10 mouse cellular contexts compared by ENCODE assay signal in genomic region chr10:110242128-110242561, GRCm38 (mm10).
DNase-seq lines count a peak whose midpoint lies in the region; ATAC-seq and TF ChIP-seq lines count a peak whose summit lies in the region.
"Had no signal": no experiment of that assay in that cellular context is flagged by ENCODE, and none has a peak within 500 bp of the region (broad histone marks: within the 10 kb centered on the region; RNA-seq: fewer than 3 reads in every experiment).

No protein-coding gene starts in this region.

- no peaks in the 10 kb centered on the region for H3K9me3 ChIP-seq in hindbrain, embryonic 10.5 days
- no peaks in the 10 kb centered on the region for H3K9me3 ChIP-seq in midbrain, embryonic 14.5 days (ENCODE audit: control insufficient read depth, low read length)
- H3K9me3 ChIP-seq in liver, embryonic 12.5 days (replicated peaks) = no peaks in the 10 kb centered on the region
- H3K9me3 ChIP-seq: liver, embryonic 13.5 days had no signal

- WGBS in hindbrain, embryonic 10.5 days = 50% methylated on average over 3 of the region's 3 CpGs
- 29% methylated on average over 3 of the region's 3 CpGs for WGBS in midbrain, embryonic 14.5 days
- WGBS in liver, embryonic 12.5 days (ENCODE audit: insufficient replicate concordance) = 75% methylated on average over 3 of the region's 3 CpGs
- WGBS in kidney, adult 2 months = 86% methylated on average over 3 of the region's 3 CpGs

- H3K36me3 ChIP-seq in hindbrain, embryonic 10.5 days = no peaks in the 10 kb centered on the region
- H3K36me3 ChIP-seq in midbrain, embryonic 14.5 days (ENCODE audit: control insufficient read depth, insufficient read depth, low read length) = no peaks in the 10 kb centered on the region
- H3K36me3 ChIP-seq in liver, embryonic 12.5 days = no peaks in the 10 kb centered on the region
- H3K36me3 ChIP-seq in kidney, adult 2 months (ENCODE audit: control insufficient read depth, insufficient read depth, low read length) = no peaks in the 10 kb centered on the region
- H3K36me3 ChIP-seq: liver, embryonic 13.5 days had no signal

- H3K27ac ChIP-seq in hindbrain, embryonic 10.5 days = no peak overlapping the region
- peak overlapping the region; percentile 61 for H3K27ac ChIP-seq in midbrain, embryonic 14.5 days (replicated peaks; ENCODE audit: low read depth, low read length)
- H3K27ac ChIP-seq in liver, embryonic 12.5 days = no peak overlapping the region
- H3K27ac ChIP-seq in kidney, adult 2 months (ENCODE audit: insufficient read depth, low read depth, low read length) = no peak overlapping the region
- H3K27ac ChIP-seq: liver, embryonic 13.5 days had no signal

- H3K4me3 ChIP-seq in hindbrain, embryonic 10.5 days = no peak overlapping the region
- no peak overlapping the region for H3K4me3 ChIP-seq in midbrain, embryonic 14.5 days (replicated peaks; ENCODE audit: low read depth, low read length)
- no peak overlapping the region for H3K4me3 ChIP-seq in liver, embryonic 12.5 days
- no peak overlapping the region for H3K4me3 ChIP-seq in kidney, adult 2 months (ENCODE audit: insufficient read depth, low read depth, low read length)
- H3K4me3 ChIP-seq: liver, embryonic 13.5 days had no signal

- no peak for TF ChIP-seq CTCF in kidney, adult 2 months (conservative IDR thresholded peaks at IDR 0.05; ENCODE audit: insufficient read depth, insufficient read length, low read depth, low read length)

- H3K27me3 ChIP-seq in hindbrain, embryonic 10.5 days (ENCODE audit: insufficient read depth, poor library complexity, severe bottlenecking) = peaks cover 18% of the 10 kb centered on the region; the same call in 1 of the 2 replicates
- no peaks in the 10 kb centered on the region for H3K27me3 ChIP-seq in midbrain, embryonic 14.5 days (ENCODE audit: control insufficient read depth, insufficient read depth, low read length)
- H3K27me3 ChIP-seq in liver, embryonic 12.5 days (replicated peaks) = no peaks in the 10 kb centered on the region
- no peaks in the 10 kb centered on the region for H3K27me3 ChIP-seq in kidney, adult 2 months (replicated peaks; ENCODE audit: control insufficient read depth, insufficient read depth, low read length)
- H3K27me3 ChIP-seq: liver, embryonic 13.5 days had no signal

- no peak for ATAC-seq in midbrain, embryonic 14.5 days (ENCODE audit: low FRiP score, low TSS enrichment)
- no peak for ATAC-seq in liver, embryonic 12.5 days

- H3K4me1 ChIP-seq in hindbrain, embryonic 10.5 days (replicated peaks) = peaks cover 10% of the 10 kb centered on the region
- peaks cover 3% of the 10 kb centered on the region; the same call in 1 of the 2 replicates for H3K4me1 ChIP-seq in midbrain, embryonic 14.5 days (ENCODE audit: control insufficient read depth, insufficient read depth, low read length)
- no peaks in the 10 kb centered on the region for H3K4me1 ChIP-seq in liver, embryonic 12.5 days
- H3K4me1 ChIP-seq in kidney, adult 2 months (ENCODE audit: control insufficient read depth, insufficient read depth, low read length) = no peaks in the 10 kb centered on the region
- H3K4me1 ChIP-seq: liver, embryonic 13.5 days had no signal

- TF ChIP-seq POLR2A in kidney, adult 2 months (IDR thresholded peaks at IDR 0.05; ENCODE audit: low read depth, low read length) = no peak

- H3K4me2 ChIP-seq in midbrain, embryonic 14.5 days (ENCODE audit: low read length) = no peak overlapping the region
- no peak overlapping the region for H3K4me2 ChIP-seq in liver, embryonic 12.5 days
- H3K4me2 ChIP-seq: liver, embryonic 13.5 days had no signal

- no peak overlapping the region for H3K9ac ChIP-seq in midbrain, embryonic 14.5 days (replicated peaks; ENCODE audit: low read length)
- no peak overlapping the region for H3K9ac ChIP-seq in liver, embryonic 12.5 days
- H3K9ac ChIP-seq: liver, embryonic 13.5 days had no signal

- DNase-seq in cerebellum, postnatal 10 days = peak; percentile 52 to 61
- DNase-seq in cerebellum, adult 8-10 months = no peak
- DNase-seq in embryo, embryonic 9.5 days (ENCODE audit: extremely low spot score) = peak; percentile 14
- DNase-seq in hindbrain, embryonic 10.5 days (ENCODE audit: low spot score) = peak; percentile 45
- peak; percentile 21 for DNase-seq in midbrain, embryonic 14.5 days
- no peak for DNase-seq in gastrocnemius, postnatal 25 days
- no peak for DNase-seq in kidney, adult 2 months
- DNase-seq: gastrocnemius, postnatal 10 days; liver, embryonic 13.5 days had no signal

Comparison
In these comparisons a context has a peak if more than half of its experiments do, and no peak if none do; other contexts are left out.
1. DNase-seq: peak in cerebellum, postnatal 10 days (2 of 2), embryo, embryonic 9.5 days (single experiment), hindbrain, embryonic 10.5 days (single experiment) and midbrain, embryonic 14.5 days (single experiment); none in cerebellum, adult 8-10 months (single experiment), gastrocnemius, postnatal 25 days (single experiment) and kidney, adult 2 months (single experiment).